Mouse (Mus musculus) lung, postnatal 14 days (tissue): ENCODE data around the gene Cend1.
"Not testable (repeated sequence)": the region's sequence is repeated elsewhere in the genome, so short reads cannot be mapped to it uniquely, and the experiment has no call there.

Experiments
- DNase-seq: peaks from one replicate; pipeline ENCODE4 v3.0.0; 2021

Gene Cend1

GRCm38 (mm10) chr7:141464603-141465201, 35.4 kb upstream of the Cend1 start:
- DNase-seq, result no peak

DNA sequence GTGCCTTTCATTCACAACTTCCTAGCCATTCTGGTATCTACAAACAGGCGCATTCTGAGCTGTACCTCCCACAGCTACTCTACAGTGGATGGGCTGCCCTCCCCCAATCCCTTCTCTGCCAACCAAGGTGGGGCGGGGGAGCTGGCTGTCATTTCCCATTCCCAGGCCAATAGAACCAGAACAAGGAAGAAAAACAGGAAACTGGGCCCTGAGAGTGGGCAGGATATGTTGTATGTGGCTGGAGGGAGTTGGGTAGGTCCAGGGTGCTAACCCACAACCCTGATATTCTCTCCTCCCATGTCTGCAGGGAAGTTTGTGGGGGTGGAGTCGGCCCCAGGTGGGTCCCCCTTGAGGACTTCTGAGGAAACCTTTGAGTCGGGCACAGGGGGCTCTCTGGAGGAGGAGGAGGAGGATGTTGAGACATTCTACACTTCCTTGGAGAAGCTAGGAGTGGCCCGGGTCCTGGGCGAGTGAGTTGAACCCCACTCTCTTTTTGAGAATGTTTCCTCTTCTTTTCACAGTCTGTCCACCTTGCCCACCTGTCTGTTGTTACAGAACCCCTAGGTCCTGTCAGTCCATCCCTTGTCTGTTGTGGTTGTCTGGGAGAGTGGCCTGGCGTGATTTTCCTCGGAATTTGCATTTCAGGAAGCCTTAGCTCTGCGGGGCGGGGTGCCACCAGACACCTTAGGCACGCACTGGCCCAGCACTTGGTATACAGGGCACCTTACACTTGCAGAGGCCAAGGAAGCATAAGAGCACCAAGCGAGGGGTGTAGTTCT, 34.7 kb upstream of the Cend1 start:
- peak; percentile 81 for DNase-seq

DNA sequence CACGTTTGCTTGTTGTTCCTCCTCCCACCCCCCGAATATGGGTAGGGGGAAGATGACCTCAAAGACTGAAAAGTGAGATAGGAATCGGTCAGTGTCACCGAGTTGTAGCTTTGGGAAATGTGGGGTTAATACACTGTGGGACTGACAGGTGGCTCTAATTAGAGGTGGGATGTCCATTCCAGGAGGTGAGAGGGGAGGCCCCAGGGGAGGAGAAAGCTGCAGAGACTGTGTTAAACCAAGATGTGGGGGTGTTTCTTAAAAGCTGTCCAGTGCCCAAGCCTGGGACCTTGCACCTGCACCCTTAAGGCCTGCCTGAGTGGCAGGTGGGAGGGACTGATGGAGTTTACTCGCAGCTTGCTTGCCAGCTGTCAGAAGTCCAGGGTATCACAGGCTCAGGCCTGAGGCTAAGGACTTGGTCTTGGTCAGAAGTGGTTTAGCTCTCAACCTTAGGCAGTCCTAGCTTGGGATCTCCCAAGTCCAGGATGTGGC, 33.1 kb upstream of the Cend1 start:
- peak; percentile 73 for DNase-seq

GRCm38 (mm10) chr7:141461521-141462332, 32.4 kb upstream of the Cend1 start:
- DNase-seq, result peak; percentile 60

- DNase-seq, result no peak
These were observed 31.3 kb upstream of the Cend1 start, which contains the start of gene Cracr2b for GRCm38 (mm10) chr7:141460391-141461113. TSS of gene Cracr2b (plus strand) at chr7:141461094.

- no peak for DNase-seq
These were observed 30.7 kb upstream of the Cend1 start for GRCm38 (mm10) chr7:141460001-141460390.

- no peak for DNase-seq
These were observed 30.0 kb upstream of the Cend1 start for GRCm38 (mm10) chr7:141459301-141459711.

DNA sequence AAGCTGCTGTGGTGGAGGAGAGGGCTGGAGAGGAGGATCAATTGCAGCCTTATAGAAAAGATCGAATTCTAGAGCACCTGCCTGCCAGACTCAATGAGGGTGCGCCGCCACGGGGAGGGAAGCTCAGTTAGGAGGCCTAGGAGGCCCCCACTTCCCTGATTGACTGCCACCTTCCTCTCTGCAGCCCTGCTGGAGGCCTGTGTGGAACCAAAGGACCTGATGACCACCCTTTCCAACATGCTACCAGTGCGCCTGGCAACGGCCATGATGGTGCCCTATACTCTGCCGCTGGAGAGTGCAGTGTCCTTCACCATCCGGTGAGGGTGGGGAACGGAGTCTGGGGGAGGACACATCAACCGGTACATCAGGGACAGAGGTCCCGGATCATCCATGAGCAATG, 29.4 kb upstream of the Cend1 start:
- no peak for DNase-seq

DNA sequence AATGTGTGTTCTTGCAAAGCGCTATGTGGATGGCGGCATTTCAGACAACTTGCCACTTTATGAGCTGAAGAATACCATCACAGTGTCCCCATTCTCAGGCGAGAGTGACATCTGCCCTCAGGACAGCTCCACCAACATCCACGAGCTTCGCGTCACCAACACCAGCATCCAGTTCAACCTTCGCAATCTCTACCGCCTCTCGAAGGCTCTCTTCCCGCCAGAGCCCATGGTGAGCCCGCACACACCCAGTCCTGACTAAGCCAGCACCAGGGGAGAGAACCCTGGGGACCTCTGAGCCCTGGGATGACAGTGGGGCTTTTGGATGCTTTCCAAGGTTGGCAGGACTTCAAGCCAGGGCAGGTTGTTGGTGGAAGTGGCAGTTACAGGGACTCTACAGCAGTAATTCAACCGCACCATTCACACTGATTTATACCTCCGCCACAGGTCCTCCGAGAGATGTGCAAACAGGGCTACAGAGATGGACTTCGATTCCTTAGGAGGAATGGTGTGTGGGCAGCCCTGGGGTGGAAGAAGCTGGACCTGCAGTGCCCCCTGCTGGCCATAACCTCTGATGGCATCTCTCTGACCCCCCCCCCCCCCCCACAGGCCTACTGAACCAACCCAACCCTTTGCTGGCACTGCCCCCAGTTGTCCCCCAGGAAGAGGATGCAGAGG, 28.8 kb upstream of the Cend1 start:
- peak; percentile 73 for DNase-seq

DNA sequence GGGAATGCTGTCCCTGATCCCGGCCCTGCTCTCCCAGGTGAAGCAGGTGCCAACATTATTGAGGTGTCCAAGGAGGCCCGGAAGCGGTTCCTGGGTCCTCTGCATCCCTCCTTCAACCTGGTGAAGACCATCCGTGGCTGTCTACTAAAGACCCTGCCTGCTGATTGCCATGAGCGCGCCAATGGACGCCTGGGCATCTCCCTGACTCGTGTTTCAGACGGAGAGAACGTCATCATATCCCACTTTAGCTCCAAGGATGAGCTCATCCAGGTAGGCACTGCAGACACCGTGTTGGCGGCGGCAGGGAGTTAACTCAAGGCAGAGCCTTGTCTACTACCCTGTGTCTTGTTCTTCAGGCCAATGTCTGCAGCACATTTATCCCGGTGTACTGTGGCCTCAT, 27.9 kb upstream of the Cend1 start:
- no peak for DNase-seq

- no peak for DNase-seq
These were observed 27.4 kb upstream of the Cend1 start for GRCm38 (mm10) chr7:141456739-141457138.

DNA sequence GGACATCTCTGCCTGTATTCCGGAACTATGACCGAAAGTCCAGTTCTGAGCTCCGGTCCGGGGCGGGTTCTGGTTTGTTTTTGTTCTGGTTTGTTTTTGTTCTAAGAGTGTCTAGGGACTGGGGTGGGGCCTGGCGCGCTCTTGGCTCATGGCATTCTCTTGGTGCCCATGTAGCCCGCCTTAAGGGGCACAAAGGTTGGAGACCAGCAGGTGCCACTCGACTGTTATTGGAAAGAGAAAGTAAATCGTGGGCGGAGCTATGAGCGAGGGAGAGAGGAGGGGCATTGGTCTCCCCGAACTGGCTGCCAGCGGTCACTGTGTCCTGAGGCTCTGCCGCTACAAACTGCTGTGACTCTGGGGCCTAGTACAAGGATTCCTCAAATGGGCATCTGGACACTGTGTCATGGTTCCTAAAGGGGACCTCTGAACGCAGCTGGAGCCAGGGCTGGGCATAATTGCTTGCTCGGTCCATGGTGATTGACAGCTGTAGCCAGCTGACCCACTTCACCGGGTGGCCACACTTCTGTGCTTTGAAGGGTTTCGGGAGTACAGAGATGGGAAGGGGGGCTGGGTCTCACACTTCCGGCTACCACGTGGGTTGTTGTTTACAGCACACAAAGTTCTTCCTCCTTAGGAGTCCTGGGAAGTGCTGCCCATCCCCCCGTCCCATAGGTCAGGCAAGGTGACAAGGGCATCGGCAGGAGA, 26.5 kb upstream of the Cend1 start:
- DNase-seq, result peak; percentile 83

- peak; percentile 98 for DNase-seq
These were observed 25.8 kb upstream of the Cend1 start, which contains the start of gene Pnpla2 for GRCm38 (mm10) chr7:141454967-141455551. TSS of gene Pnpla2 (plus strand) at chr7:141455198.

DNA sequence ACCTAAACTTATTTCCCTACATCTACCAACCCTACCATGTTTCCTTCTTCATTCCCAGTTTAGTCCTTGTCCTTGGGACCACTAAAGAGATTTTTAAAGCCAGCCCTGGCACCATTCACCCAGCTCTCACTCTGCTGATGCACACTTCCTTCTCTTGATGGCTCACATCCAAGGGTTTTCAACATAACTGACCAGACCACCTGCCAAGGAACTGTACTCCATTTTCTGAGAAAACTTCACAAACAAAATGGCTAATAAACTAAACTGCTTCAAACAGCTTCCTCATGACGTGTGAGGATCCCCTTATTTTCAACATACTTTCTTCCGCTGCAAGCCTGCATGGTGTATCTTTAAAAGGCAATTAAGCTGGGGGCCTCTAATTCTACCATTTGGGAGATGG, 24.3 kb upstream of the Cend1 start:
- no peak for DNase-seq

DNA sequence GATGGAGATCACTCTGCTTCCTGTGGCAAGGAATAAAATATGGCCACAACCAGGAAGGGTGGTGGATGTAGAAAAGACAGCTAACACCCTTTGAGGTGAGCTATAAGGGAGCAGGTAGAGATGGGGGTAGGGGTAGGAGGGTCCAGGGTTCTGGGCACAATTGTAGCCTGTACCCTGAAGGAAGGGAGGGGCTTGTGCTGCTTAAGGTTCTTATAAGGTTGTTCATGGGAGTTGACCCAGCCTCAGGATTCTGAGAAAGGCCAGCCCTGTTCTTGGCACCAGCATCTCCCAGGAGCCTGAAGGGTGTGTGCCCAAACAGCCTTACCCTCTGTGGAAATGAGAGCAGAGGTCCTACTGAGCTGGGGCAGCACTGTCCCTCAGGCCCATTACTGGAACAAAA, 22.6 kb upstream of the Cend1 start:
- no peak for DNase-seq

DNA sequence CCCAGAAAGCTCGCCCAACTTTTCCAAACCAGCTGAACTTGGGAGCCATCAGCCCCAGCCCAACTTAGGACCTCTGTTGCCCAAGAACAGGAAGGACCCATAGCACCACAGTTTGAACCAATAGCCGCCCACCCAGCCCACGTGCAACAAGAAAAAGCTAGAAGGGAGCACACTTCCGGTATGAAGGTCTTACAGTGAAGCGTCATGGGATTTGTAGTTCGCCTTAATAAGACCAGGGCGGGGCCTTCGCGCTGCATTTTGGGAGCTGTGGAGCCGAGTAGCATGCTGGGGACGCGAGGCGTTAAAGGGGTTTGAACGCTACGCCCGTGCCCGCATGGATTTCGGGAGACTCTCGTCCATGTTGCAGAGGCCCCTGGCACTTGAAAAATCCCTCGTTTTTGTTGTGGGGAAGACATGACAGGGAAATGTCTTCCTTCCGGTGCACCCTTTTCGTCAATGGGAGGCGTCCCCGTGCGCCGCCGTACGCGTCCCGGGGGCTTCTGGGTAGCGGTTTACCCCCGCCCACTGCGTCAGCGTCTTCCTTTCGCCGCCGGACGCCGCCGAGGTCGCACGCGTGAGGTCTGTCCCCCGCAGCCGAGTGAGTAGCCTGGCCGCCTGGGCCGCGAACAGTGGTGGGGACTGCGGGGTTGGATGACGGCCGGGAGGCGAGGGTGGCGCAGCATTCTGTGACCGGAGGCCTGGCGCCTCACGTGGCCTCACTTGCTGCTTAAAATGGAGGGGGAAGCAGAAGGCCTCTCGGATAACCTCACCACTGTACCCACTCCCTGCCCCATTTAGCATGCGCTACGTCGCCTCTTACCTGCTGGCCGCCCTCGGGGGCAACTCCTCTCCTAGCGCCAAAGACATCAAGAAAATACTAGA, 18.1 kb upstream of the Cend1 start, which contains the start of gene Rplp2:
Rplp2 (plus strand) TSS at position 261 of the 882 bp plus-strand sequence.
- DNase-seq, result peak; percentile 92

DNA sequence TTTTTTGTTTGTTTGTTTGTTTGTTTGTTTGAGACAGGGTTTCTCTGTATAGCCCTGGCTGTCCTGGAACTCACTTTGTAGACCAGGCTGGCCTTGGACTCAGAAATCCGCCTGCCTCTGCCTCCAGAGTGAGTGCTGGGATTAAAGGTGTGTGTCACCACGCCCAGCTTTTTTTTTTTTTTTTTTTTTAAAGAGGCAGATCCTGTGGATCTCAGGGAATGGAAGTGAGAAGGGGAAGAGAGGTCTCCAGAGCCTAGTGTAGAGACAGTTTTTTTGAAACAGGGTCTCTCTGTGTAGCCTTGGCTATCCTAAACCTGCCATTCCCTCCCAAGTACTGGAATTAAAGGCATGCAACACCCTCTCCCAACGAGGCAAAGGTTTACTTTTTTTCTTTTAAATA, 17.1 kb upstream of the Cend1 start:
- DNase-seq, result not testable (repeated sequence)

DNA sequence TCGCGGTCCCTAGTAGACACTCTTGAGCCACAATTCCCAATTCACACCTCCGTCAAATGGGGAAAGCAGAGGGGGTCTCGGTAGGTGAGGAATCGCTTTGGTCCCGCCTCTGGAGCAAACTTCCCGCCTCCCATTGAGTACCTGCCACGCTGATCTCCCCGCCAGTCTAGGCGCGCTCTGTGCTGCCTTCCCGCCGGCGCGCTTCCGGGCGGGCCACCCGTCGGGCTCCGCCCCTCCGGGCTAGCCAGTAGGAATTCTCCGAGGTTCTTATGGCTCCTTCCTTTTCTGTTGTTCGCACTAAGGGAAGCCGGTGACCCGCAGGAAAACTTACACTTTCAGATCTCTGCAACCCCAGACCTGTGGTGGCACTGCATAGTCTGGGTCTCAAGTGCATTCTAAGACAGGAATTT, 14.5 kb upstream of the Cend1 start, which contains the start of gene Pidd1:
Pidd1 (minus strand) TSS at position 198 of the 410 bp plus-strand sequence.
- DNase-seq, result peak; percentile 69

- no peak for DNase-seq
These were observed 14.0 kb upstream of the Cend1 start for GRCm38 (mm10) chr7:141443081-141443821.
